Mouse (Mus musculus) limb, embryonic 10.5 days (tissue): Measurements from ENCODE around the gene Olfr96. TPM values are rescaled to one million over a fixed set of nuclear protein-coding genes. Genes with fewer than 3 reads are reported as not detected.

Source experiments
- polyA plus RNA-seq: library from polyadenylated mRNA; unstranded; fragments of >200 nt; fragmentation: Nextera tagmentation; extraction: Ambion mirVana; gene quantifications from 2 replicates; pipeline ENCODE4 v1.2.1, GENCODE M21; 2016

The Olfr96 gene
- polyA plus RNA-seq, 1 experiment from 2014 or later = not detected

Other genes with a start within 250 kb of the Olfr96 start
- not detected in 2 replicates for gene 2410137M14Rik, start 238.9 kb upstream of the Olfr96 start, polyA plus RNA-seq
- 0.55 and 1.2 TPM in 2 replicates for gene H2-M5, start 230.6 kb upstream of the Olfr96 start, polyA plus RNA-seq
- gene Zfp57, start 219.0 kb upstream of the Olfr96 start, polyA plus RNA-seq = 69.9 and 92.6 TPM in 2 replicates
- gene Mog, start 196.7 kb upstream of the Olfr96 start, polyA plus RNA-seq = 0.08 and 0.20 TPM in 2 replicates
- gene Gabbr1, start 174.2 kb upstream of the Olfr96 start, polyA plus RNA-seq = 6.6 and 9.0 TPM in 2 replicates
- 0.06 TPM in 1 of 2 replicates, not detected in the other for gene Olfr90, start 131.6 kb upstream of the Olfr96 start, polyA plus RNA-seq
- 0.05 TPM in 1 of 2 replicates, not detected in the other for gene Olfr91, start 121.9 kb upstream of the Olfr96 start, polyA plus RNA-seq
- gene Olfr92, start 100.1 kb upstream of the Olfr96 start, polyA plus RNA-seq = not detected in 2 replicates
- not detected in 2 replicates for gene Olfr93, start 58.7 kb upstream of the Olfr96 start, polyA plus RNA-seq
- gene Ubd, start 26.3 kb upstream of the Olfr96 start, polyA plus RNA-seq = not detected in 2 replicates
- gene Olfr94, start 19.2 kb upstream of the Olfr96 start, polyA plus RNA-seq = not detected in 2 replicates
- gene Olfr95, start 7.0 kb upstream of the Olfr96 start, polyA plus RNA-seq = not detected in 2 replicates
- gene Olfr97, start 17.2 kb downstream of the Olfr96 start, polyA plus RNA-seq = not detected in 2 replicates
- not detected in 2 replicates for gene Olfr98, start 43.6 kb downstream of the Olfr96 start, polyA plus RNA-seq
- gene H2-M3, start 50.1 kb downstream of the Olfr96 start, polyA plus RNA-seq = 0.64 and 0.74 TPM in 2 replicates
- not detected in 2 replicates for gene Olfr99, start 63.3 kb downstream of the Olfr96 start, polyA plus RNA-seq
- not detected in 2 replicates for gene Olfr101, start 84.2 kb downstream of the Olfr96 start, polyA plus RNA-seq
- gene Olfr102, start 96.9 kb downstream of the Olfr96 start, polyA plus RNA-seq = not detected in 2 replicates
- gene Olfr103, start 119.6 kb downstream of the Olfr96 start, polyA plus RNA-seq = not detected in 2 replicates
- not detected in 2 replicates for gene Olfr104-ps, start 139.4 kb downstream of the Olfr96 start, polyA plus RNA-seq
- gene Olfr105-ps, start 158.9 kb downstream of the Olfr96 start, polyA plus RNA-seq = not detected in 2 replicates
- gene Olfr106-ps, start 170.2 kb downstream of the Olfr96 start, polyA plus RNA-seq = not detected in 2 replicates
- not detected in 2 replicates for gene Olfr107, start 179.1 kb downstream of the Olfr96 start, polyA plus RNA-seq
- not detected in 2 replicates for gene Olfr108, start 225.3 kb downstream of the Olfr96 start, polyA plus RNA-seq
- not detected in 2 replicates for gene Olfr109, start 238.8 kb downstream of the Olfr96 start, polyA plus RNA-seq